Mouse (Mus musculus): Measurements from ENCODE around the gene Sorcs2. TPM values are rescaled to one million over a fixed set of nuclear protein-coding genes. Genes with fewer than 3 reads are reported as not detected.
A peak's percentile ranks its signal among the peaks of the same experiment; 100 is the strongest.

Sorcs2 gene
- polyA plus RNA-seq, 1 experiment from 2014 or later = 21.8 TPM

DNA sequence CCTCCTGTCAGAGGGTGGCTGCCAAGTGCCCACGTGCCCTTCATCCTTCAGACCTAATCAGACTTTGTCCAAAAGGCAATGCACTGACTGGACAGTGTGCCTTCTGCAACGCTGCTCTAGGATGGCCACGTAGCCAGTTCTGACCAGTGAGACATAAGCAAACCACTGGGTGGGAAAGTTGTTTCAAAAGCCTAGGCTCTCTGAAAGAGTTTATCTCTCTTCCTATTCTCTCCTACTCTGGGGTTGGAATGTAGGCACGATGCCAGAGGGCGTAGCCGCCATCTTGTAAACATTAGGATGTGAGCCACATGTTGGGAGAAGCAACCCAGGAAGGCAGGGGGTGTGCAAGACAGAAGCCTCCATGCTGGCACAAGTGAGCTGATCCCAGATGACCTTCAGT is 44.3 kb downstream of the Sorcs2 start:
- H3K9ac ChIP-seq (ENCODE audit: low read length) = no peak overlapping the region
- H3K4me3 ChIP-seq (ENCODE audit: low read length) = no peak overlapping the region
- peak; percentile 72 for ATAC-seq (ENCODE audit: low read depth)
- 44% methylated on average over 6 of the region's 6 CpGs for WGBS
- no peaks in the 10 kb centered on the region for H3K27me3 ChIP-seq (ENCODE audit: control insufficient read depth, insufficient read depth, low read depth, low read length)
- H3K4me1 ChIP-seq (replicated peaks; ENCODE audit: control insufficient read depth, insufficient read depth, low read length) = peaks cover 26% of the 10 kb centered on the region
- no peaks in the 10 kb centered on the region for H3K36me3 ChIP-seq (ENCODE audit: control insufficient read depth, insufficient read depth, low read length)
- peak overlapping the region; percentile 18; the same call in 1 of the 2 replicates for H3K27ac ChIP-seq (ENCODE audit: low read length)
- H3K4me2 ChIP-seq (ENCODE audit: low read depth, low read length) = no peak overlapping the region
- no peaks in the 10 kb centered on the region for H3K9me3 ChIP-seq (ENCODE audit: control insufficient read depth, low read length)

DNA sequence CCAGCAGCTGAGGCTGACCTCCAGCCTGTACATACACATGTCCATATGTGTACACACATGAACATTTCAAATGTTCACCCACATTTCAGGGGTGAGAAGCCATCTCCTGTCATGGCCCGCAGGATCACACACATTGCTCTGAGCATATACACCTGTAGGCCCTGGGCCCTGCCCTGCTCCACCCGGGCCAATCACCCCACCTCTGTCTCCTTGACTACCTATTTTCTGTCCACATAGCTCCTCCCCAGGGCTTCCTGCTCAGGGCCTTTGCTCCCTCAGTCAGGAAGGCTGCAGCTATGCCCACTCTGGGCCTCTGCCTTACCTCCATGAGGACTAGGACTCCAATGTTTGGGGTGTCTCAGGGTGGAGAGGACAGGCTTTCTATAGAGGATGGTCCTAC is 44.7 kb downstream of the Sorcs2 start:
- no peak overlapping the region for H3K4me3 ChIP-seq (ENCODE audit: low read length)
- H3K27ac ChIP-seq (ENCODE audit: low read length) = peak overlapping the region; percentile 18; the same call in 1 of the 2 replicates
- no peak overlapping the region for H3K4me2 ChIP-seq (ENCODE audit: low read depth, low read length)
- peak; percentile 26; the same call in 1 of the 2 replicates for ATAC-seq (ENCODE audit: low read depth)
- H3K36me3 ChIP-seq (ENCODE audit: control insufficient read depth, insufficient read depth, low read length) = no peaks in the 10 kb centered on the region
- 74% methylated on average over 2 of the region's 2 CpGs for WGBS
- no peaks in the 10 kb centered on the region for H3K9me3 ChIP-seq (ENCODE audit: control insufficient read depth, low read length)
- no peaks in the 10 kb centered on the region for H3K27me3 ChIP-seq (ENCODE audit: control insufficient read depth, insufficient read depth, low read depth, low read length)
- no peak overlapping the region for H3K9ac ChIP-seq (ENCODE audit: low read length)
- peaks cover 22% of the 10 kb centered on the region for H3K4me1 ChIP-seq (replicated peaks; ENCODE audit: control insufficient read depth, insufficient read depth, low read length)

DNA sequence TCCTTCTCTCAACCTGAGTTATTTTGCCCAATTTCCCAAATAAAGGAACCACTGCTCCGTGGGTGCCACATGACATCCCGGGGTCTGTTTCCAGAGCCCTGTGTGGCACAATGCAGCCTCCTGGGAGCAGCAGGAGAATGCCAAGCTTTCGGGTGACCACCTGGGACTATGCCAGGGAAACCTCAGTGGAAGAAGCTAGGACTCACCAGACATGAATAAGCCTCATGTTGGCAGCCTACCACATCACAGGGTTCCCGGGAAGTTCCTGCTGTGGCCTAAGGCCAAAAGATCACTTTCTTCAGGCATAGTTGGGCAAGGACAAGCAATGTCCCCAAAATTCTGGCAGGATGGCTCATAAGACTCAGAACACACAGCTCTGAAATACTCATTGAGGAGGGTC is 51.2 kb downstream of the Sorcs2 start:
- Histone ChIP-seq H3K4me2 (ENCODE audit: low read depth, low read length) (no peak overlapping the region), H3K27me3 (ENCODE audit: control insufficient read depth, insufficient read depth, low read depth, low read length) (no peaks in the 10 kb centered on the region), H3K4me3 (ENCODE audit: low read length) (no peak overlapping the region), H3K27ac (ENCODE audit: low read length) (no peak overlapping the region), H3K9ac (ENCODE audit: low read length) (no peak overlapping the region), H3K4me1 (replicated peaks; ENCODE audit: control insufficient read depth, insufficient read depth, low read length) (no peaks in the 10 kb centered on the region), H3K36me3 (ENCODE audit: control insufficient read depth, insufficient read depth, low read length) (no peaks in the 10 kb centered on the region), H3K9me3 (ENCODE audit: control insufficient read depth, low read length) (no peaks in the 10 kb centered on the region)
- WGBS = 82% methylated on average over 4 of the region's 4 CpGs
- ATAC-seq (ENCODE audit: low read depth) = no peak

DNA sequence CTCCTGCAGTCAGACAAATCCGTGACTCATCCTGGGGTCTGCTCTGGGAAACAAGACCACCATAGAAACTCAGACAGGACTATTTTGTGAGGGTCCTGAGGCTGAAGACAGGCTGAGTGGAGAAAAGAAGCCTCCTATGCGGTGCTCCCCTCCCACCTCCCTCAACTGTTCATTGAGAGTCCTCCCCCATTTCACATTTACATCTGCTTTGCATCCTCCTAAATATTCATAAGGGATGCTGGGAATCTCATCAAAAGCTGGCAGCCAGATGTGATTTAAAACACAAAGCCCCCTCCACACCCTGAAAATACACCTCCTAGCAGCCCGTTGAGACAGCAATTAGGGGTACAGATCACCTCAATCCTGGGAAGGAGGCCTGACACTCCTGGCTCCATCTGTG is 58.7 kb downstream of the Sorcs2 start:
- WGBS = 81% methylated on average over 3 of the region's 3 CpGs
- Histone ChIP-seq H3K9me3 (ENCODE audit: control insufficient read depth, low read length) (no peaks in the 10 kb centered on the region), H3K4me1 (replicated peaks; ENCODE audit: control insufficient read depth, insufficient read depth, low read length) (peaks cover 10% of the 10 kb centered on the region), H3K36me3 (ENCODE audit: control insufficient read depth, insufficient read depth, low read length) (no peaks in the 10 kb centered on the region), H3K27me3 (ENCODE audit: control insufficient read depth, insufficient read depth, low read depth, low read length) (no peaks in the 10 kb centered on the region), H3K4me2 (ENCODE audit: low read depth, low read length) (no peak overlapping the region), H3K27ac (ENCODE audit: low read length) (no peak overlapping the region), H3K4me3 (ENCODE audit: low read length) (no peak overlapping the region), H3K9ac (ENCODE audit: low read length) (no peak overlapping the region)
- no peak for ATAC-seq (ENCODE audit: low read depth)

DNA sequence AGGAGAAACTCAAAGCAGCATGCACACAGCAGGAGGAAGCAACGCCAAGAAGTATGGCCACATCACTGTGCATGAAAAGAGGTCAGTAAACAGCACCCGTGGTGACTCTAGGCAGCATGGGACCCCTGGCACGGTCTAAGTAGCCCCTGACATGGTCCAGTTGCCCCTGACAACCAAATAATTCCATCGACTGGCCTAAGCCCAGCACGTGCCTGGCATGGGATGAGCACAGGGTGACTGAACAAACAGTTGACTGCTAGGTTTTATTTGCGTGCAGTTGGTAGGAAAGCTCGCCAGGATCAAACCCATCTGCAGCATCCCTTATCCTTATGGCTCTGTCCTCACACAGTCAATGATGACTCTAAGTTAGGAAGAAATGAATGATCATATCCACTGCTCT is 61.7 kb downstream of the Sorcs2 start:
- H3K4me2 ChIP-seq (ENCODE audit: low read depth, low read length) = no peak overlapping the region
- no peak overlapping the region for H3K9ac ChIP-seq (ENCODE audit: low read length)
- H3K4me1 ChIP-seq (replicated peaks; ENCODE audit: control insufficient read depth, insufficient read depth, low read length) = peaks cover 17% of the 10 kb centered on the region
- no peaks in the 10 kb centered on the region for H3K9me3 ChIP-seq (ENCODE audit: control insufficient read depth, low read length)
- H3K36me3 ChIP-seq (ENCODE audit: control insufficient read depth, insufficient read depth, low read length) = no peaks in the 10 kb centered on the region
- no peaks in the 10 kb centered on the region for H3K27me3 ChIP-seq (ENCODE audit: control insufficient read depth, insufficient read depth, low read depth, low read length)
- no peak overlapping the region for H3K4me3 ChIP-seq (ENCODE audit: low read length)
- WGBS = 58% methylated on average over 7 of the region's 7 CpGs
- H3K27ac ChIP-seq (ENCODE audit: low read length) = no peak overlapping the region
- no peak for ATAC-seq (ENCODE audit: low read depth)

DNA sequence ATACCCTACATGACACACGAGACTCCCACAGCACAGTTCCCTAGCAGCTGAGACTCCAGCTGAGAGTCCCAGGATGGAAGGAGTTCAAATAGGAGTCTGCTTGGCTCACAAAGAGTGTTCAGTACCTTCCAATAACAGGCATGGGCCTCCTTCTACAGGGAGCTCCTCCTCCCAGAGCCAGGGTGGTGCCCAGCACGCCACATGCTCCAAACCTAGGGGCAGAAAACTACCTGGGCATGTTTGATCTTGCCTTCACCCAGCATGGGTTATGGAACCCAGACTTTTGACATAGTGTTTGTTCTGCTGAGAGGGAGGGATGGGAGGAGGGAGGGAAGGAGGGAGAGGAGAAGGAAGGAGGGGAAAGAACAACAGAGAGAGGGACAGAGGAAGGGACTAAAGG is 62.3 kb downstream of the Sorcs2 start:
- H3K36me3 ChIP-seq (ENCODE audit: control insufficient read depth, insufficient read depth, low read length) = no peaks in the 10 kb centered on the region
- no peak overlapping the region for H3K9ac ChIP-seq (ENCODE audit: low read length)
- H3K4me1 ChIP-seq (replicated peaks; ENCODE audit: control insufficient read depth, insufficient read depth, low read length) = peaks cover 22% of the 10 kb centered on the region
- ATAC-seq (ENCODE audit: low read depth) = no peak
- no peak overlapping the region for H3K4me3 ChIP-seq (ENCODE audit: low read length)
- no peaks in the 10 kb centered on the region for H3K9me3 ChIP-seq (ENCODE audit: control insufficient read depth, low read length)
- 61% methylated on average over 2 of the region's 2 CpGs for WGBS
- H3K4me2 ChIP-seq (ENCODE audit: low read depth, low read length) = no peak overlapping the region
- no peak overlapping the region for H3K27ac ChIP-seq (ENCODE audit: low read length)
- no peaks in the 10 kb centered on the region for H3K27me3 ChIP-seq (ENCODE audit: control insufficient read depth, insufficient read depth, low read depth, low read length)

DNA sequence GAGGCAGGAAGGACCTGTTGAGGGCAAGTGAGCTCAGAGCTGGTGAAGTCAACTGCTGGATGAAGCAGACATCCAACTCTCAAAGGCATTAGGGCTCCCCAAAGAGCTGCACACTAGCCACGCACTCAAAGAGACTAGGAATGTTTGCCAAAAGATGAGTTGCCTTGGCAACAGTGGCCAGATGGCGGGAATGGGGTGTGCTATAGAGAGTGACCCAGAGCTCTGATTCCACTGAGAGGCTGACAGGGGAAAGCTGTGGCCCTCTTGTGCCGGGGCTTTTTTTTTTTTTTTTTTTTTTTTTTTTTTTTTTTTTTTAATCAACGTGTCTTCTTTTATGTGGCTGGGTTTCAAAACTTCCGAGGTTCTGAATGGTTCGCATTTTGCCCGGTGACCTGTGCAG is 63.7 kb downstream of the Sorcs2 start:
- WGBS = 26% methylated on average over 7 of the region's 7 CpGs
- no peak overlapping the region for H3K27ac ChIP-seq (ENCODE audit: low read length)
- H3K9ac ChIP-seq (ENCODE audit: low read length) = no peak overlapping the region
- no peak overlapping the region for H3K4me3 ChIP-seq (ENCODE audit: low read length)
- no peaks in the 10 kb centered on the region for H3K9me3 ChIP-seq (ENCODE audit: control insufficient read depth, low read length)
- ATAC-seq (ENCODE audit: low read depth) = 0 out of 2 replicates have a peak, but pooled peaks have one; percentile 37
- peaks cover 25% of the 10 kb centered on the region for H3K4me1 ChIP-seq (replicated peaks; ENCODE audit: control insufficient read depth, insufficient read depth, low read length)
- no peak overlapping the region for H3K4me2 ChIP-seq (ENCODE audit: low read depth, low read length)
- H3K27me3 ChIP-seq (ENCODE audit: control insufficient read depth, insufficient read depth, low read depth, low read length) = no peaks in the 10 kb centered on the region
- no peaks in the 10 kb centered on the region for H3K36me3 ChIP-seq (ENCODE audit: control insufficient read depth, insufficient read depth, low read length)

DNA sequence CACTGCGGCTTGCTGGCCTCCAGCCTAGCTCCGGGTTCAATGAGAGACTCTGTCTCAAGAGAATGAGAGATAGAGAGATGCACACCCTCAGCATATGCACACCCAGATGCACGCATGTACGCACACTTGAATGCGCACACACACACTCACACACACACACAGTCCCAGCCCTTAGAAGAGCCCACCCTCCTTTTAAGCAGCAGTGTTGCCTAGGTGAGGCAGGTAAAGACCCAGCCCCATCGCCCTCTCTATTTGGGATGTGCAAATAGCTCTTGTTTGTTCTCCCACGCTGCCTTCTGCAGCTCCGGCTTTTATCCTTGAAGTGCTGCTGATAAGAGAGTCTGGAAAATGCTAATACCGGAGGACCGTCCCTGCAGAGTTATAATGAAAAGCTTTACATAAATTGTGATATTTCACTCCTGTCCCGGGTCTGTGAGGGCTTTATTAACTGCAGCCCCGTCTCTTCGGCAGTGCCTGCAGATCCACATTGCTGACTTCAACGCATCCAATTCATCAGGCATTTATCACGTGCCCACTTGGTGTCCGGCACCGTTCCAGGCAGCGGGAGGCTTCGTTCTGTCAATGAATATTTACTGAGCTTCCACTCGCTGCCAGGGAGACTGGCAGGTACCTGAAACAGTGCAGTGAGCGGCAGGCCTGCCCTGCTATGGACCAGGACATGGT is 67.3 kb downstream of the Sorcs2 start:
- H3K4me1 ChIP-seq (replicated peaks; ENCODE audit: control insufficient read depth, insufficient read depth, low read length) = peaks cover 20% of the 10 kb centered on the region
- 36% methylated on average over 21 of the region's 21 CpGs for WGBS
- peak overlapping the region; percentile 86 for H3K27ac ChIP-seq (ENCODE audit: low read length)
- H3K9ac ChIP-seq (ENCODE audit: low read length) = no peak overlapping the region
- H3K4me3 ChIP-seq (ENCODE audit: low read length) = 0 out of 2 replicates have a peak overlapping the region, but pooled peaks have one; percentile 5
- H3K36me3 ChIP-seq (ENCODE audit: control insufficient read depth, insufficient read depth, low read length) = no peaks in the 10 kb centered on the region
- peak overlapping the region; percentile 32 for H3K4me2 ChIP-seq (ENCODE audit: low read depth, low read length)
- H3K9me3 ChIP-seq (ENCODE audit: control insufficient read depth, low read length) = no peaks in the 10 kb centered on the region
- peak; percentile 80 for ATAC-seq (ENCODE audit: low read depth)
- H3K27me3 ChIP-seq (ENCODE audit: control insufficient read depth, insufficient read depth, low read depth, low read length) = no peaks in the 10 kb centered on the region

DNA sequence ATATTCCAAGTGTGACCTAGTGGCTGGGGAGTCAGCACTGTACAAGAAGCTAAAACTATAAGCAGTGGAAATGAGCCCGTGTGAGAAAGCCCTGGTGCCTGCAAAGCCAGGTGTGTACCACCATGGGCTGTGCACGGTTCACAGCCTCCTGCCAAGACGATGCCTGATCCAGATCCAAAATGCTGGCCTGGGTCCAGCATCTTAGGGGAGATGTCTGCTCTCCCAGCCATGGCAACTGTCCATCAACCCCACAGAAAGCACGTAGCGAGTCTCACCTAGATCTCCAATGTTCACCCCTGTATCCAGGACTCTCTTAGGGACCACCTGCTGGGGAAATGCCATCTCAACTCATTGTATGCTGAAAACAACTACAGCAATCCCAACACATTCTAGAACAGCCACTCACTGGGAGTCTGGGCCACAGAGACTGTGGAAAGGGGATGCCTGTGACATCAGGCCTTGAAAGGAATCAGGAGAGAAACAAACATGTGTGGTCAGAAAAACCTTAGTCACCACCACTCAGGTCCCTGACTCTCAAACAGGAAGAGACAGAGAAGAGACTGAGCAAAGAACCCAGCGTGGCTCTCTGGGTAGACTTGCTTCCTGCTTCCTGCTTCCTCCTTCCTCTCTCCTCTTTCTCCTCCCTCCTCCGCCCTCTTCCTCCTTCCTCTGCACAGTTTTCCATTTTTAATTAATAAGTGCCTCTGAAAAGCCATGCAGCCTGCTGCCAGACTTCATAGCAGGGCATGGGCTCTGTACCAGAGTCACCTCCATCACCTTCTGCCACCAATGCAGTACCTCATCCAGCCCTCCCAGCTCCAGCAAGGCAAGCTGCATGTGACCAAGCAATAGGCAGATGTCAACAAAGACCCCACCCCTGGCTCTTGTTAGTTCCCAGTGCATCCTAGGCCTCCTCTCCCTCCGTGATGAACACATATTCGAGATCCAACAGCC is 71.6 kb downstream of the Sorcs2 start:
- no peak overlapping the region for H3K27ac ChIP-seq (ENCODE audit: low read length)
- no peaks in the 10 kb centered on the region for H3K36me3 ChIP-seq (ENCODE audit: control insufficient read depth, insufficient read depth, low read length)
- H3K9ac ChIP-seq (ENCODE audit: low read length) = no peak overlapping the region
- H3K4me2 ChIP-seq (ENCODE audit: low read depth, low read length) = no peak overlapping the region
- H3K4me3 ChIP-seq (ENCODE audit: low read length) = no peak overlapping the region
- no peak for ATAC-seq (ENCODE audit: low read depth)
- H3K27me3 ChIP-seq (ENCODE audit: control insufficient read depth, insufficient read depth, low read depth, low read length) = no peaks in the 10 kb centered on the region
- WGBS = 75% methylated on average over 9 of the region's 9 CpGs
- H3K9me3 ChIP-seq (ENCODE audit: control insufficient read depth, low read length) = no peaks in the 10 kb centered on the region
- H3K4me1 ChIP-seq (replicated peaks; ENCODE audit: control insufficient read depth, insufficient read depth, low read length) = peaks cover 38% of the 10 kb centered on the region
